Mouse (Mus musculus) fibroblast of lung, adult 2 months (primary cell): Measurements from ENCODE around the gene Zfp113.
A peak's percentile ranks its signal among the peaks of the same experiment; 100 is the strongest.

Experiments
- DNase-seq: peaks from one replicate; pipeline ENCODE4 v3.0.0-alpha.2; 2011; ENCODE audit warnings: low read depth

Zfp113 gene

DNA sequence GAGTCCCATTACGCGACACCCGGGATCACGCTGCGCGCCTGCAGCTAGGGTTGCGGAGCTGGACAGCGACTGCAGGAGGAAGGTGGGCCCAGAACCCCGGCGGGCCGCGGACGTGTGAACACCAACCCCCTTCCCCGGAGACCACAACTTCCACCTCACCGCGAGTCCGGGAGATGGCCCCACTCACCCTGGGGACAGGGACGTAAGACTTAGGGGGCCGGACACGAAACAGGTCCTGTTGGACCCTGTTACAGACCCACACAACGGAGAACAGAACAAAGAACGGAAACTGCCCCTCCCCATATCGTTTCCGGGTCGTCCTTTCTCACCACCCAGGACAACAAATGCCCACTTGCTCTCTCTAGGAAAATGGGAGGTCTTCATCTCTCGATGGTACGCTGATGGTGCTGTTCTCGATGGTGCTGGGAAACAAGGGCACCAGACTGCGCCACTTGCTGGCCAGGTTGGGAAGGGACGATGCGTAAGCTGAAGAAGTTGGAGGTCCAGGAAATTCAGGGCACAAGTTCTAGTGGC lies at the start of gene Zfp113:
Zfp113 (minus strand) TSS at position 302 of the 534 bp plus-strand sequence.
- peak; percentile 96 for DNase-seq

DNA sequence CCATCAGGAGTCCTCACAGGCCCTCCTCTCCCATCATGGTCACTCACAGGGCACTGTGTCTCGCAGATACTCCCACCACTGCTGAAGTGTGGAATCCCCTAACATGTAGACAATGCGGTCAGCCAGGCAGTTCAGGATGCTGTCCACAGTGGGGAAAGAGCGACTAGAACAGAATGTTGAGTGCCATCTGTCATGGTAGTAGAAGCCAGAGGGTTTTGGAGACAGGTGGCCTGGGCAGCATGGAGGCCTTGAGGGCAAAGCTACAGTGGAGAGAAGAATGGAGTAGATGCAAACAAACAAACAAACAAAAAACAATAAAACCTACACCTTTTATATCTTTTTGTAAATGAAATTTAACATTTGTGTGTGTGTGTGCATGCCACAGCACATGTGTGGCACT lies 46.5 kb upstream of the Zfp113 start:
- no peak for DNase-seq

- DNase-seq: no peak
These were observed 44.0 kb upstream of the Zfp113 start for GRCm38 (mm10) chr5:138199576-138199975.

- no peak for DNase-seq
These were observed 39.9 kb upstream of the Zfp113 start for GRCm38 (mm10) chr5:138195463-138195862.

GRCm38 (mm10) chr5:138194755-138195345 lies 39.3 kb upstream of the Zfp113 start:
- DNase-seq: no peak

- peak; percentile 74 for DNase-seq
These were observed 38.5 kb upstream of the Zfp113 start, which contains the start of gene Mblac1 for GRCm38 (mm10) chr5:138193771-138194727. Mblac1 (plus strand) TSS chr5:138194314.

GRCm38 (mm10) chr5:138187661-138188306 lies 32.2 kb upstream of the Zfp113 start:
- peak; percentile 60 for DNase-seq

- DNase-seq: peak; percentile 79
These were observed 31.6 kb upstream of the Zfp113 start, which contains the start of the genes Taf6 and Cnpy4 for GRCm38 (mm10) chr5:138186950-138187638. Taf6 (minus strand) TSS chr5:138187451. Cnpy4 (plus strand) TSS chr5:138187485.

DNA sequence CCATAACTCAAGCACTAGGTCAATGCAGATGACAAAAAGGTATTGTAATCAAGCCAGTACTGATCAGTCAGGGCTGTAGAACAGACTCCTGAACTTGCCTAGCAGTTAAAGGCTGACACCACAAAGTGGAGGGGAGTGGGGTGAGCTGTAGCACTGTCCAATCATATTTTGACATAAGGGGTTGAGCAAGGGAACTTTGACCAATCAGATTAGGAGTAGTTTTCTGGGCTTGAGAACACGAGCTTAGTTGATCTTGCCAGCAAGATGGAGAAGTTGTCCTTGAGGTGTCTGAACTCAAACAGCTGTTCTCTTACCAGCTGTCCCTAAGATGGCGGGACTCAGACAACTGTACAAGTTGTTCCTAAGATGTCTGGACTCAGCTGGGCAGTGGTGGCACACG lies 17.7 kb upstream of the Zfp113 start:
- DNase-seq: no peak

DNA sequence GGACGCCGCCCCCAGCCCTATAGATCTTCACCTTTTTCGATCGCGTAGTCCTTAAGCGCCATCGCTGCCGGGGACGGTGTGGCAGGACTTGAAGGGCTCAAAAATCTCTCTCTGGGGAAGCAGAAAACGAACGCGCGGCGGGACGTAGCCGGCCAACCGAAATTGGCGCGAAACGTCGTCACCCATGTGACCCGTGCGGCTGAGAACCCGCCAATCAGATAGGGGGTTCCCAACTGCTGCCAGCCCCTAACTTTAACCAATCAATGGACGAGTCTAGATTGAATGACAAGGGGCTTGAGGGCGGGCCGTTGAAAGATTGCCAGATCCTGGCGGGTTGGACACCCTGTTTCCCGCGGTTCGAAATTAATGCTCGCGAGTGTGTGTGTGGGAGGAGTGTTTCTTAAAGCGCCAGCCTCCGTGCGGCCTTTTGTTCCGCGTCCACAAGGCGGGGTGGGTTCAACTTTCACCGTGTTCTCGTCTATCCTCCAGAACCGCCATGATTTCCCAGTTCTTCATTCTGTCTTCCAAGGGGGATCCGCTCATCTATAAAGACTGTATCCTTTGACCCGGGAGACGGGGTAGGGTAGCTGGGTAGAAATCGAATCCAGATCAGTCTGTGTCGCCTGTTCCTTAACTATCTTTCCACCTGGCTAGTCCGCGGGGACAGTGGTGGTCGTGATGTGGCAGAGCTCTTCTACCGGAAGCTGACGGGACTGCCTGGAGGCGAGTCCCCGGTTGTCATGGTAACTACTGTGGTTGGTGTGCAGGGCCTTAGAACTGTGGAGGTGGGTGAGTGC lies 16.3 kb upstream of the Zfp113 start, which contains the start of the genes Ap4m1 and Mcm7:
Ap4m1 (plus strand) TSS at position 308 of the 797 bp plus-strand sequence.
Mcm7 (minus strand) TSS at position 728 of the 797 bp plus-strand sequence.
- DNase-seq: peak; percentile 96

DNA sequence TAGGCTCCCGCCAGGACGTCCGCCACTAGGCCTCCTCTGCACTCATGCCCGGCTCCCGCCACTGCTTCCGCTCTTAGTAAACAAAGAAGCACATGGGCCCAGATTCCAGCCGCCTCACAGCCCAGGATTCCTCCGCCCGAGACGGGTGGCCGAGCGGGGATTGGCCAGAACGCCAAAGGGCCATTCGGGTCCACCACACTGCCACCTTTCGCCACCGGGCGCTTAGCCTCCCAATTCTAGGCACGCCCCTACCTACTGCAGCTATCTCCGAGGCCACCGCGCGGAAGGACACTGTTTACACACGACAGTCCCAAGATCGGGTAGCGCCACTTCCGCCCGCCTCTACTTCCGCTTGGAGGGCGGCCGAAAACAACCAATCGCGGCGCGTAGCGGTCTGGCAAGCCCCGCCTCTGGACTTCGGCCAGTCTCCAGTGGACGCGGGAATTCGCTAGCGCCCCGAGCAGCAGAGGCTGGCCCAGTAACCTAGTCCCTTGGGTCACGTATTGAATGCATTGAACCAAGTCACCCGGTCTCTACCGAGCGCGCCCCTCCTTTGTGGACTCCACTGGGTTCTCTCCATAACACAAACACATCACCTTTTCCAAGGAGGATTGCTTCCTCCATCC lies 15.5 kb upstream of the Zfp113 start:
- DNase-seq: peak; percentile 82

DNA sequence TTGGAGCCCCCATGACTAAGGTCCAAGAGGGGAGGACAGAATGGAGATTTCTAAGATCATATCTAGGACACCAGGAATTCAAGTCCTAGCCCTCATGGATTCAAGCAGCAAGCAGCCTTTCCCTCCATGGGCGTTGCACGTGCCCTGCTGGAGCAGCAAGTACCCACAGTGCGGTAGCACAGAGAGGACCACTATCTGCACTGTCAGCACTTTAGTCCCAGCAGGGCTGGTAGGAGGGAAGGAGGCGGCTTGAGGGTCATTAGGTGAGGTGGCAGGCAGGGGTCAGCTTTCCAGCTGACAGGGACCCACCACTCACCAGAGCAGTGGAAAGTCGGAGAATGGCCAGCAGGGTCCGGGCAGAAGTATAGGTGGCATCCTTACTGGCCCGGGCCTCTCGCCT lies 10.1 kb upstream of the Zfp113 start:
- DNase-seq: no peak

- no peak for DNase-seq
These were observed 8.1 kb upstream of the Zfp113 start for GRCm38 (mm10) chr5:138163610-138164009.

DNA sequence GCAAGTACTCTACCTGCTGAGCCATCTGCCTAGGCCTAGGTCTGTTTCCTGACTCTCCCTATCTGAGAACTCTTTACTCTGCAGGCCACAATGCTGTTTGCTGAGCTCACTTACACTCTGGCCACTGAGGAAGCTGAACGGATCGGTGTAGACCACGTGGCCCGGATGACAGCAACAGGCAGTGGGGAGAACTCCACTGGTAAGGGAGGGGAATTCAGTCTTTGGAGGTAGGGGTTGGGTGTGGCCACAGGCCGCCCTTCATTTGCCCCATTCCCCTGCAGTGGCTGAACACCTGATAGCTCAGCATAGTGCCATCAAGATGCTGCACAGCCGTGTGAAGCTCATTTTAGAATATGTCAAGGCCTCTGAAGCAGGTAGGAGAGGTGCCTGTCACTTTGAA lies 7.5 kb upstream of the Zfp113 start:
- DNase-seq: no peak

GRCm38 (mm10) chr5:138160842-138161665 lies 5.5 kb upstream of the Zfp113 start, which contains the start of gene Cops6:
Cops6 (plus strand) TSS chr5:138161071.
- peak; percentile 61 for DNase-seq

DNA sequence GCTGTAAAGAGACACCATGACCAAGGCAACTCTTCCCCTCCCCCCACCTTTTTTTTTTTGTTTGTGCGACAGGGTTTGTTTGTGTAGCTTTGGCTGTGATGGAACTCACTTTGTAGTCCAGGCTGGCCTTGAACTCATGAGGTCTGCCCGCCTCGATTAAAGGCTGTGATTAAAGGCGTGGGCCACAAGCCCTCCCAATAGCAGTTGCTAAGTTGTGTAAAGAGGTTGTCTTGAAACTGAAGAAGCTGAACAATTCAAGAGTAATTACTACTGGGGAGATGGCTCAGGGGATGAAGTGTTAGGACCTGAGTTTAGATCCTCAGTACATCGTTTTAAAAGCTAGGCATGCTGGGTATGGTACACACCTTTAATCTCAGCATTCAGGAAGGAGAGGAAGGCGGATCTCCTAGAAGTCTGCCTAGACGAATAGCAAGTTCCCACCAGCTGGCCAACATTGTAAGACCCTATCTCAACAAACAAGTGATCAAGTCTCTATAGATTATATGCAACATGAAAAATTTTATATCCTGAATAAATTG lies 4.7 kb upstream of the Zfp113 start:
- DNase-seq: no peak

DNA sequence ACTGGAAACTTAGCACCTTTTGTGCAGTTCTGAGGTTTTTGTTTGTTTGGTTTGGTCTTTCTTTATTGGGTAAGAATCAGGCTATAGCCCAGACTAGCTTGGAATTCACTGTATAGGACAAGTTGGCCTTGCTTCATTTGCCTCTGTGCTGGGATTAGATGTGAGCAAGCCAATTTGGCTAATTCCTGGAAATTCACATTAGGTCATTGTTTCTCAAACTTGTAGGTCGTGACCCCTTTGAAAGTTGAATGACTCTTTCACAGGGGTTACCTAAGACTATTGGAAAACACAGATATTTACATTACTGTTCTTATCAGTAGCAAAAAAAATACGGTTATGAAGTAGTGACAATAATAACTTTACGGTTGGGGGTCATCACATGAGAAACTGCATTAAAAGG lies 1.2 kb downstream of the Zfp113 start:
- DNase-seq: no peak

DNA sequence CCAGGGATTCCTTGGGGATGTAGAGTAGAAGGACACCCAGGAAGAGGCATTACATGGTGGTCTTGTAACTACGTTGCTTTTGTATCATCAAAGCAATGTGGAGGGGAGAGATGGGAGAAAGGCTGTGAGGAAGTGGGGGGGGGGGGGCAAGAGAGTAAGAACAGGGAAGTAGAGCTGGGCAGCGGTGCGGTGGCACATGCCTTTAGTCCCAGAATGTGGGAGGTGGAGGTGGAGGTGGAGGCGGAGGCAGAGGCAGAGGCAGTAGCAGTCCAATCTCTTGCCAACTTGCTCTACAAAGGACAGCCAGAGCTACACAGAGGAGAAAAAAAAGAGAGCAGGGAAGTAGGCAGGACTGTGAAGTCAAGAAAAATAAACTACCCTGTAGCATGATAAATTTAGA lies 17.0 kb downstream of the Zfp113 start:
- DNase-seq: no peak
